Mouse (Mus musculus): ENCODE data around the gene Ak8. TPM values are rescaled to one million over a fixed set of nuclear protein-coding genes. Genes with fewer than 3 reads are reported as not detected.

The Ak8 gene
- polyA plus RNA-seq, 1 experiment: 1.7 TPM

- TF ChIP-seq POLR2A (IDR thresholded peaks at IDR 0.05; ENCODE audit: borderline replicate concordance, control insufficient read depth, low read depth, low read length): no peak
- TF ChIP-seq CTCF (IDR thresholded peaks at IDR 0.05; ENCODE audit: control insufficient read depth, insufficient read depth, low read length): no peak
- H3K4me3 ChIP-seq (replicated peaks; ENCODE audit: control insufficient read depth, low read depth, low read length): no peak overlapping the region
- no peak overlapping the region for H3K27ac ChIP-seq (ENCODE audit: control insufficient read depth, insufficient read depth, low read depth, low read length, poor library complexity)
- WGBS: 72% methylated on average over 4 of the region's 4 CpGs
- H3K4me1 ChIP-seq (ENCODE audit: control insufficient read depth, insufficient read depth, low read length): no peaks in the 10 kb centered on the region
These were observed 59.5 kb downstream of the Ak8 start for GRCm38 (mm10) chr2:28759441-28759840.

GRCm38 (mm10) chr2:28766590-28766989, 66.6 kb downstream of the Ak8 start:
- TF ChIP-seq CTCF (IDR thresholded peaks at IDR 0.05; ENCODE audit: control insufficient read depth, insufficient read depth, low read length): no peak
- no peak for TF ChIP-seq POLR2A (IDR thresholded peaks at IDR 0.05; ENCODE audit: borderline replicate concordance, control insufficient read depth, low read depth, low read length)
- Histone ChIP-seq H3K4me1 (ENCODE audit: control insufficient read depth, insufficient read depth, low read length) (no peaks in the 10 kb centered on the region; the same call in 1 of the 2 replicates), H3K27ac (ENCODE audit: control insufficient read depth, insufficient read depth, low read depth, low read length, poor library complexity) (no peak overlapping the region), H3K4me3 (replicated peaks; ENCODE audit: control insufficient read depth, low read depth, low read length) (no peak overlapping the region)
- 47% methylated on average over 4 of the region's 4 CpGs for WGBS

GRCm38 (mm10) chr2:28767041-28767440, 67.1 kb downstream of the Ak8 start:
- Histone ChIP-seq H3K4me1 (ENCODE audit: control insufficient read depth, insufficient read depth, low read length) (no peaks in the 10 kb centered on the region; the same call in 1 of the 2 replicates), H3K27ac (ENCODE audit: control insufficient read depth, insufficient read depth, low read depth, low read length, poor library complexity) (no peak overlapping the region), H3K4me3 (replicated peaks; ENCODE audit: control insufficient read depth, low read depth, low read length) (no peak overlapping the region)
- no peak for TF ChIP-seq CTCF (IDR thresholded peaks at IDR 0.05; ENCODE audit: control insufficient read depth, insufficient read depth, low read length)
- TF ChIP-seq POLR2A (IDR thresholded peaks at IDR 0.05; ENCODE audit: borderline replicate concordance, control insufficient read depth, low read depth, low read length): no peak
- WGBS: 84% methylated on average over 2 of the region's 2 CpGs

GRCm38 (mm10) chr2:28770697-28771096, 70.7 kb downstream of the Ak8 start:
- H3K27ac ChIP-seq (ENCODE audit: control insufficient read depth, insufficient read depth, low read depth, low read length, poor library complexity): no peak overlapping the region
- TF ChIP-seq CTCF (IDR thresholded peaks at IDR 0.05; ENCODE audit: control insufficient read depth, insufficient read depth, low read length): no peak
- TF ChIP-seq POLR2A (IDR thresholded peaks at IDR 0.05; ENCODE audit: borderline replicate concordance, control insufficient read depth, low read depth, low read length): no peak
- 18% methylated on average over 5 of the region's 5 CpGs for WGBS
- no peak overlapping the region for H3K4me3 ChIP-seq (replicated peaks; ENCODE audit: control insufficient read depth, low read depth, low read length)
- H3K4me1 ChIP-seq (ENCODE audit: control insufficient read depth, insufficient read depth, low read length): no peaks in the 10 kb centered on the region; the same call in 1 of the 2 replicates

GRCm38 (mm10) chr2:28774073-28774472, 74.1 kb downstream of the Ak8 start:
- 81% methylated on average over 8 of the region's 8 CpGs for whole genome bisulfite sequencing
- Histone ChIP-seq H3K4me1 (ENCODE audit: control insufficient read depth, insufficient read depth, low read length) (no peaks in the 10 kb centered on the region; the same call in 1 of the 2 replicates), H3K27ac (ENCODE audit: control insufficient read depth, insufficient read depth, low read depth, low read length, poor library complexity) (no peak overlapping the region), H3K4me3 (replicated peaks; ENCODE audit: control insufficient read depth, low read depth, low read length) (no peak overlapping the region)
- TF ChIP-seq CTCF (IDR thresholded peaks at IDR 0.05; ENCODE audit: control insufficient read depth, insufficient read depth, low read length) (no peak), POLR2A (IDR thresholded peaks at IDR 0.05; ENCODE audit: borderline replicate concordance, control insufficient read depth, low read depth, low read length) (no peak)

- TF ChIP-seq CTCF (IDR thresholded peaks at IDR 0.05; ENCODE audit: control insufficient read depth, insufficient read depth, low read length) (no peak), POLR2A (IDR thresholded peaks at IDR 0.05; ENCODE audit: borderline replicate concordance, control insufficient read depth, low read depth, low read length) (no peak)
- Histone ChIP-seq H3K4me1 (ENCODE audit: control insufficient read depth, insufficient read depth, low read length) (no peaks in the 10 kb centered on the region; the same call in 1 of the 2 replicates), H3K27ac (ENCODE audit: control insufficient read depth, insufficient read depth, low read depth, low read length, poor library complexity) (no peak overlapping the region), H3K4me3 (replicated peaks; ENCODE audit: control insufficient read depth, low read depth, low read length) (no peak overlapping the region)
- WGBS: 49% methylated on average over 2 of the region's 2 CpGs
These were observed 76.8 kb downstream of the Ak8 start for GRCm38 (mm10) chr2:28776728-28777127.

GRCm38 (mm10) chr2:28780001-28780782, 80.2 kb downstream of the Ak8 start:
- no peak for TF ChIP-seq CTCF (IDR thresholded peaks at IDR 0.05; ENCODE audit: control insufficient read depth, insufficient read depth, low read length)
- TF ChIP-seq POLR2A (IDR thresholded peaks at IDR 0.05; ENCODE audit: borderline replicate concordance, control insufficient read depth, low read depth, low read length): no peak
- Histone ChIP-seq H3K27ac (ENCODE audit: control insufficient read depth, insufficient read depth, low read depth, low read length, poor library complexity) (no peak overlapping the region), H3K4me3 (replicated peaks; ENCODE audit: control insufficient read depth, low read depth, low read length) (no peak overlapping the region), H3K4me1 (ENCODE audit: control insufficient read depth, insufficient read depth, low read length) (no peaks in the 10 kb centered on the region)
- 82% methylated on average over 16 of the region's 16 CpGs for WGBS

GRCm38 (mm10) chr2:28781310-28781709, 81.3 kb downstream of the Ak8 start:
- WGBS: 87% methylated on average over 4 of the region's 4 CpGs
- Histone ChIP-seq H3K4me1 (ENCODE audit: control insufficient read depth, insufficient read depth, low read length) (no peaks in the 10 kb centered on the region), H3K4me3 (replicated peaks; ENCODE audit: control insufficient read depth, low read depth, low read length) (no peak overlapping the region), H3K27ac (ENCODE audit: control insufficient read depth, insufficient read depth, low read depth, low read length, poor library complexity) (no peak overlapping the region)
- TF ChIP-seq CTCF (IDR thresholded peaks at IDR 0.05; ENCODE audit: control insufficient read depth, insufficient read depth, low read length) (no peak), POLR2A (IDR thresholded peaks at IDR 0.05; ENCODE audit: borderline replicate concordance, control insufficient read depth, low read depth, low read length) (no peak)

Data from bone marrow, adult 2 months (tissue).